In genomic region chr10:13849205-13849604, GRCm38 (mm10) we compare ENCODE assay signal across 17 mouse cellular contexts. TPM values are rescaled to one million over a fixed set of nuclear protein-coding genes. Genes with fewer than 3 reads are reported as not detected.
A peak's percentile ranks its signal among the peaks of the same experiment; 100 is the strongest.
DNase-seq lines count a peak whose midpoint lies in the region; ATAC-seq and TF ChIP-seq lines count a peak whose summit lies in the region.
"Had no signal": no experiment of that assay in that cellular context is flagged by ENCODE, and none has a peak within 500 bp of the region (broad histone marks: within the 10 kb centered on the region; RNA-seq: fewer than 3 reads in every experiment).

No protein-coding gene starts in this region.

- H3K4me3 ChIP-seq in midbrain, embryonic 10.5 days = no peak overlapping the region
- no peak overlapping the region for H3K4me3 ChIP-seq in midbrain, embryonic 16.5 days (ENCODE audit: low read depth, low read length)
- no peak overlapping the region for H3K4me3 ChIP-seq in hindbrain, embryonic 12.5 days
- H3K4me3 ChIP-seq in kidney, adult 2 months (ENCODE audit: insufficient read depth, low read depth, low read length) = no peak overlapping the region
- H3K4me3 ChIP-seq in intestine, embryonic 15.5 days (replicated peaks) = no peak overlapping the region
- H3K4me3 ChIP-seq: embryonic facial prominence, embryonic 12.5 days; heart, embryonic 13.5 days; layer of hippocampus, adult 2 months had no signal

- no peak for TF ChIP-seq POLR2A in kidney, adult 2 months (IDR thresholded peaks at IDR 0.05; ENCODE audit: low read depth, low read length)

- ATAC-seq in midbrain, embryonic 16.5 days = no peak
- ATAC-seq in hindbrain, embryonic 12.5 days (ENCODE audit: low FRiP score) = peak; percentile 72
- no peak for ATAC-seq in intestine, embryonic 15.5 days
- ATAC-seq: CD4-positive, CD25-positive, alpha-beta regulatory T cell, adult 4 months had no signal

- H3K27ac ChIP-seq in midbrain, embryonic 10.5 days (replicated peaks) = peak overlapping the region; percentile 49
- H3K27ac ChIP-seq in midbrain, embryonic 16.5 days (ENCODE audit: low read length) = no peak overlapping the region
- H3K27ac ChIP-seq in hindbrain, embryonic 12.5 days = peak overlapping the region; percentile 31
- no peak overlapping the region for H3K27ac ChIP-seq in kidney, adult 2 months (ENCODE audit: insufficient read depth, low read depth, low read length)
- H3K27ac ChIP-seq in intestine, embryonic 15.5 days = no peak overlapping the region
- H3K27ac ChIP-seq: embryonic facial prominence, embryonic 12.5 days; heart, embryonic 13.5 days had no signal

- no peak overlapping the region for H3K9ac ChIP-seq in midbrain, embryonic 16.5 days (ENCODE audit: low read depth, low read length)
- no peak overlapping the region for H3K9ac ChIP-seq in hindbrain, embryonic 12.5 days
- no peak overlapping the region for H3K9ac ChIP-seq in intestine, embryonic 15.5 days
- H3K9ac ChIP-seq: embryonic facial prominence, embryonic 12.5 days; heart, embryonic 13.5 days had no signal

- H3K4me2 ChIP-seq in midbrain, embryonic 16.5 days (ENCODE audit: low read length) = no peak overlapping the region
- no peak overlapping the region for H3K4me2 ChIP-seq in hindbrain, embryonic 12.5 days (replicated peaks)
- no peak overlapping the region for H3K4me2 ChIP-seq in intestine, embryonic 15.5 days (replicated peaks)
- H3K4me2 ChIP-seq: embryonic facial prominence, embryonic 12.5 days; heart, embryonic 13.5 days had no signal

- WGBS in midbrain, embryonic 10.5 days = 29% methylated on average over 2 of the region's 2 CpGs
- WGBS in midbrain, embryonic 16.5 days = 5% methylated on average over 2 of the region's 2 CpGs
- WGBS in hindbrain, embryonic 12.5 days = 10% methylated on average over 2 of the region's 2 CpGs
- 81% methylated on average over 2 of the region's 2 CpGs for WGBS in kidney, adult 2 months
- 73% methylated on average over 2 of the region's 2 CpGs for WGBS in intestine, embryonic 15.5 days

- 0 out of 2 replicates have a peak, but pooled peaks cover 4% of the 10 kb centered on the region for H3K9me3 ChIP-seq in midbrain, embryonic 10.5 days (replicated peaks)
- H3K9me3 ChIP-seq in midbrain, embryonic 16.5 days (replicated peaks; ENCODE audit: control insufficient read depth, low read length, poor library complexity, severe bottlenecking) = no peaks in the 10 kb centered on the region; the same call in 1 of the 2 replicates
- no peaks in the 10 kb centered on the region for H3K9me3 ChIP-seq in hindbrain, embryonic 12.5 days (replicated peaks)
- no peaks in the 10 kb centered on the region for H3K9me3 ChIP-seq in intestine, embryonic 15.5 days
- H3K9me3 ChIP-seq: embryonic facial prominence, embryonic 12.5 days; G1E; heart, embryonic 13.5 days had no signal

- H3K36me3 ChIP-seq in midbrain, embryonic 10.5 days = no peaks in the 10 kb centered on the region
- peaks cover 3% of the 10 kb centered on the region; the same call in 1 of the 2 replicates for H3K36me3 ChIP-seq in midbrain, embryonic 16.5 days (ENCODE audit: control insufficient read depth, insufficient read depth, low read length)
- H3K36me3 ChIP-seq in hindbrain, embryonic 12.5 days = no peaks in the 10 kb centered on the region
- H3K36me3 ChIP-seq in kidney, adult 2 months (ENCODE audit: control insufficient read depth, insufficient read depth, low read length) = no peaks in the 10 kb centered on the region
- no peaks in the 10 kb centered on the region for H3K36me3 ChIP-seq in intestine, embryonic 15.5 days
- H3K36me3 ChIP-seq: embryonic facial prominence, embryonic 12.5 days; G1E had no signal

- TF ChIP-seq CTCF in kidney, adult 2 months (conservative IDR thresholded peaks at IDR 0.05; ENCODE audit: insufficient read depth, insufficient read length, low read depth, low read length) = no peak

- peaks cover 10% of the 10 kb centered on the region; the same call in 1 of the 2 replicates for H3K27me3 ChIP-seq in midbrain, embryonic 10.5 days (ENCODE audit: low read depth, poor library complexity, severe bottlenecking)
- H3K27me3 ChIP-seq in midbrain, embryonic 16.5 days (ENCODE audit: control insufficient read depth, insufficient read depth, low read depth, low read length) = no peaks in the 10 kb centered on the region
- H3K27me3 ChIP-seq in hindbrain, embryonic 12.5 days = no peaks in the 10 kb centered on the region
- no peaks in the 10 kb centered on the region for H3K27me3 ChIP-seq in kidney, adult 2 months (replicated peaks; ENCODE audit: control insufficient read depth, insufficient read depth, low read length)
- no peaks in the 10 kb centered on the region for H3K27me3 ChIP-seq in intestine, embryonic 15.5 days (replicated peaks)
- H3K27me3 ChIP-seq: embryonic facial prominence, embryonic 12.5 days; heart, embryonic 13.5 days had no signal

- H3K4me1 ChIP-seq in midbrain, embryonic 10.5 days = peaks cover 7% of the 10 kb centered on the region
- no peaks in the 10 kb centered on the region for H3K4me1 ChIP-seq in midbrain, embryonic 16.5 days (ENCODE audit: control insufficient read depth, insufficient read depth, low read length)
- H3K4me1 ChIP-seq in hindbrain, embryonic 12.5 days = peaks cover 14% of the 10 kb centered on the region
- H3K4me1 ChIP-seq in kidney, adult 2 months (ENCODE audit: control insufficient read depth, insufficient read depth, low read length) = no peaks in the 10 kb centered on the region
- no peaks in the 10 kb centered on the region for H3K4me1 ChIP-seq in intestine, embryonic 15.5 days (replicated peaks)

- DNase-seq in midbrain, embryonic 10.5 days (ENCODE audit: low spot score) = no peak
- peak; percentile 39 for DNase-seq in embryo, embryonic 11 days
- peak; percentile 30 for DNase-seq in retina, embryonic 14.5 days (ENCODE audit: low spot score)
- DNase-seq in kidney, adult 2 months = no peak
- DNase-seq: cerebellum, adult 9-11 months; heart, postnatal 36 days; kidney, postnatal 10 days; liver; lung, adult 18-20 months had no signal

RNA-seq across cellular contexts. Expression of gene Aig1, which starts 19.6 kb away (rescaled TPM):
- 24.2 and 24.3 TPM in 2 replicates for polyA plus RNA-seq in midbrain, embryonic 10.5 days (2016; fragmentation: Nextera tagmentation; extraction: Ambion mirVana)
- 89.9 and 96.1 TPM in 2 replicates for polyA plus RNA-seq in midbrain, embryonic 16.5 days (2015; fragmentation: Nextera tagmentation; extraction: Ambion mirVana)
- polyA plus RNA-seq in hindbrain, embryonic 12.5 days (2016; fragmentation: Nextera tagmentation; extraction: Ambion mirVana) = 39.9 and 43.1 TPM in 2 replicates
- polyA plus RNA-seq in kidney, adult 2 months (2012; rRNA removed) = 68.4 and 80.4 TPM in 2 replicates
- polyA plus RNA-seq in intestine, embryonic 15.5 days (2015; fragmentation: Nextera tagmentation; extraction: Ambion mirVana) = 82.3 and 90.4 TPM in 2 replicates
- polyA plus RNA-seq: G1E had no signal

Comparison
In these comparisons a context has a peak if more than half of its experiments do, and no peak if none do; other contexts are left out.
1. H3K27ac ChIP-seq: peak in midbrain, embryonic 10.5 days (single experiment) and hindbrain, embryonic 12.5 days (single experiment); none in midbrain, embryonic 16.5 days (single experiment), kidney, adult 2 months (single experiment) and intestine, embryonic 15.5 days (single experiment).
2. DNase-seq: peak in embryo, embryonic 11 days (single experiment) and retina, embryonic 14.5 days (single experiment); none in midbrain, embryonic 10.5 days (single experiment) and kidney, adult 2 months (single experiment).